In the genomic region with DNA sequence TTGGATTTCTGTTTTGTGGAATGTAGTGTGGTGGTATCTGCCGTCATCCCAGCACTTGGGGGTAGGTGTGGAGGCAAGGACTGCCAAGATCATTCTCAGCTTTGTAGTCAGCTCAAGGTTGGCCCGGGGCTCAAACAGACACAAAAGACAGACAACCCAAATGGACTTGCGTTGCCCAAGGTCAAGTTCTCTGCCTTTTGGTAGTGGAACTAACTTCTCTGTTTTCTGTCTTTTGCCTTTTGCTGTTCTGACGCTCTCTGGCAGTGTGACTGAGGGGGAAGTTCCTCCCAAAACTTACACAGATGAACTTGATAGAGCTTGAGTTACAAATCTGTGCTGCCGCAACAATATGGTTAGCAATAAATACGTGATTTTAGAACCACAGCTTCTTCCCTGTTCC, we compare ENCODE assay signal across 8 mouse cellular contexts. TPM values are rescaled to one million over a fixed set of nuclear protein-coding genes. Genes with fewer than 3 reads are reported as not detected.
DNase-seq lines count a peak whose midpoint lies in the region; ATAC-seq and TF ChIP-seq lines count a peak whose summit lies in the region.

No protein-coding gene starts in this region.

- no peak for TF ChIP-seq CTCF in kidney, adult 2 months (conservative IDR thresholded peaks at IDR 0.05; ENCODE audit: insufficient read depth, insufficient read length, low read depth, low read length)
- no peak for TF ChIP-seq CTCF in bone marrow macrophage, adult 2 months (IDR thresholded peaks at IDR 0.05; ENCODE audit: low read depth, low read length)

- no peak overlapping the region for H3K9ac ChIP-seq in midbrain, embryonic 15.5 days

- H3K9me3 ChIP-seq in midbrain, embryonic 15.5 days = no peaks in the 10 kb centered on the region

- peak overlapping the region; percentile 96; the same call in 1 of the 2 replicates for H3K4me2 ChIP-seq in midbrain, embryonic 15.5 days

- peak; percentile 23 for DNase-seq in kidney, adult 2 months
- no peak for DNase-seq in kidney, postnatal 25 days
- DNase-seq in heart, postnatal 36 days = peak; percentile 9 to 15
- no peak for DNase-seq in cerebellum, adult 11 months
- no peak for DNase-seq in thymus, postnatal 10 days (ENCODE audit: low spot score in 2 of 2)
- DNase-seq in gastrocnemius, adult 18-20 months (ENCODE audit: low spot score) = no peak

- WGBS in kidney, adult 2 months = 36% methylated on average over 6 of the region's 6 CpGs
- 43% methylated on average over 6 of the region's 6 CpGs for WGBS in midbrain, embryonic 15.5 days

- intact Hi-C loops in heart, postnatal 36 days (cut with DNase I) = no loop called here

- 0 out of 2 replicates have a peak, but pooled peaks cover 8% of the 10 kb centered on the region for H3K4me1 ChIP-seq in kidney, adult 2 months (ENCODE audit: control insufficient read depth, insufficient read depth, low read length)
- H3K4me1 ChIP-seq in bone marrow macrophage, adult 2 months (ENCODE audit: control insufficient read depth, insufficient read depth, low read length) = peaks cover 16% of the 10 kb centered on the region
- peaks cover 13% of the 10 kb centered on the region; the same call in 1 of the 2 replicates for H3K4me1 ChIP-seq in midbrain, embryonic 15.5 days

- H3K4me3 ChIP-seq in kidney, adult 2 months (ENCODE audit: insufficient read depth, low read depth, low read length) = peak overlapping the region; percentile 23; the same call in 1 of the 2 replicates
- peak overlapping the region; percentile 59 for H3K4me3 ChIP-seq in bone marrow macrophage, adult 2 months (ENCODE audit: insufficient read depth, low read length)
- peak overlapping the region; percentile 70; the same call in 1 of the 2 replicates for H3K4me3 ChIP-seq in midbrain, embryonic 15.5 days

- no peaks in the 10 kb centered on the region for H3K27me3 ChIP-seq in kidney, adult 2 months (replicated peaks; ENCODE audit: control insufficient read depth, insufficient read depth, low read length)
- H3K27me3 ChIP-seq in midbrain, embryonic 15.5 days (replicated peaks) = peaks cover 50% of the 10 kb centered on the region

- no peak for ATAC-seq in midbrain, embryonic 15.5 days (replicated peaks)

- H3K36me3 ChIP-seq in kidney, adult 2 months (ENCODE audit: control insufficient read depth, insufficient read depth, low read length) = no peaks in the 10 kb centered on the region
- no peaks in the 10 kb centered on the region for H3K36me3 ChIP-seq in midbrain, embryonic 15.5 days (replicated peaks)

- no peak for TF ChIP-seq POLR2A in kidney, adult 2 months (IDR thresholded peaks at IDR 0.05; ENCODE audit: low read depth, low read length)
- no peak for TF ChIP-seq POLR2A in bone marrow macrophage, adult 2 months (IDR thresholded peaks at IDR 0.05; ENCODE audit: borderline replicate concordance, low read depth, low read length)

- peak overlapping the region; percentile 9; the same call in 1 of the 2 replicates for H3K27ac ChIP-seq in kidney, adult 2 months (ENCODE audit: insufficient read depth, low read depth, low read length)
- H3K27ac ChIP-seq in bone marrow macrophage, adult 2 months (ENCODE audit: insufficient read depth, low read depth, low read length) = peak overlapping the region; percentile 74
- H3K27ac ChIP-seq in midbrain, embryonic 15.5 days = no peak overlapping the region

RNA-seq across cellular contexts. Expression of a gene that starts 1.3 kb away (rescaled TPM):
- 35.5 and 37.3 TPM in 2 replicates for polyA plus RNA-seq in kidney, adult 2 months (2012; rRNA removed)
- 13.6 and 14.4 TPM in 2 replicates for polyA plus RNA-seq in bone marrow macrophage, adult 2 months (2012; ENCODE audit: insufficient read depth, insufficient read length, missing spikeins)
- total RNA-seq in heart, postnatal 36 days (2021) = 10 to 100 TPM; 11.7 to 17.7 TPM
- 5.9 and 7.2 TPM in 2 replicates for polyA plus RNA-seq in midbrain, embryonic 15.5 days (2015; fragmentation: Nextera tagmentation; extraction: Ambion mirVana)
- 1 to 10 TPM; 3.7 to 9.5 TPM for total RNA-seq in gastrocnemius, adult 18-20 months (2021)

Comparison
In these comparisons a context has a peak if more than half of its experiments do, and no peak if none do; other contexts are left out.
1. DNase-seq: peak in kidney, adult 2 months (single experiment) and heart, postnatal 36 days (2 of 2); none in kidney, postnatal 25 days (0 of 2), cerebellum, adult 11 months (single experiment), thymus, postnatal 10 days (0 of 2) and gastrocnemius, adult 18-20 months (single experiment).
2. Peak in every context shown above with its lines, with median percentiles within 50 percentile points of each other: H3K4me3 ChIP-seq.